Mouse (Mus musculus): ENCODE measurements at regions not wholly inside any gene's neighbourhood (a gene's known extent, or its start where the extent isn't known, plus 50 kb on each side); places are given as distances from the start of the nearest gene placed in this dataset.

DNA sequence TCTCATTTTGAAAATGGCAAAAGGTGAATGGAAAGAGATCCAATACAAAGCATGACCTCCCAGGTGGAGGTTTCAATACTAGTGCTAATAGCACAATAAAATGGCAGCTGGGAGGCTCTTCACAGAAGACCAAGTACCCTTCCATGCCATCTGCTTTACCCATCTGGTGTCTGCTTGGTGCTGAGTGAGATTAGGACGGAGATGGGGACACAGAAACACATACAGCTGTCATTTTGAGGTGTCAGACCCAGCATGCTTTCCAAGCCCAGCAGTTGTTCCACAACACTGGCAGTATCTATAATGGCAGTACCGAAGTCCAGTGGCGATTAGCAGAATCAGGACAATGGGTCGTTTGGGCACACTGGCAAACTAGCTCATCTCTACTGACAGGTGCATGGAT is 118.9 kb upstream of the 1700064H15Rik start:
- DNase-seq (ENCODE audit: low spot score in 2 of 2): no peak

DNA sequence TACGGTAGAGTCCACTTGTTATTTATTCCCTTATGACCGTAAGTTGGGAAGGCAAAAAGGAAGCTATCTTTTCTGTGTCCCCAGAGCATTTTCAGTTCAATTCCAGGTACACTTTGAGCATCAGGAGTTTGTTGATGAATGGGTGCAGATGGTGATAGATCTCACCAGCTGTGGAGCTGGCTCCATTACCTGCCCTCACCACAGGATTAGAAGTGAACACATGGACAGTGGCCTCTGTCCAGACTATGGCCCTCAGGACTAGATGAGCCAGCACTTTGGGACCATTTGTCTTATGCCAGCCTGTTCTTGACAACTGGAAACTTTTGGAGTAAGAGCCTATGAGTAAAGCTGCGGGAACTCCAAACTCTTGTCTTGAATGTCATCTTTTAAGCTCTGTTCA is 123.5 kb upstream of the 1700064H15Rik start:
- DNase-seq (ENCODE audit: low spot score in 2 of 2): no peak

DNA sequence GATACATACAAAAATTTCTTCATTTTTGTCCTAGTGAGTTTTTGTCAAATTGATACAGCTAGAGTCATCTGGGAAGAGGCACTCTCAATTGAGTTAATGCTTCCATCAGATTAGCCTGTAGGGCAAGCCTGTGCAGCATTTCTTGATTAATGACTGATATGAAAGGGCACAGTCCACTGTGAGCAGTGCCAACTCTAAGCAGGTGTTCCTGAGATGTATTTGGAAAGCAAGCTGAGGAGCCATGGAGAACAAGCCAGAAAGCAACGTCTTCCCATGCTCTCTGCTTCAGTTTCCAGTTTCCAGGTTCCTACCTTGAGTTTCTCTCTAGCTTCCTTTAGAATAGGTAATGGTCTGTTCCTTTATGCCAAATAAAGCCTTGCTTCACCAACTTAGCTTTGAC is 125.5 kb upstream of the 1700064H15Rik start:
- no peak for DNase-seq (ENCODE audit: low spot score in 2 of 2)

DNA sequence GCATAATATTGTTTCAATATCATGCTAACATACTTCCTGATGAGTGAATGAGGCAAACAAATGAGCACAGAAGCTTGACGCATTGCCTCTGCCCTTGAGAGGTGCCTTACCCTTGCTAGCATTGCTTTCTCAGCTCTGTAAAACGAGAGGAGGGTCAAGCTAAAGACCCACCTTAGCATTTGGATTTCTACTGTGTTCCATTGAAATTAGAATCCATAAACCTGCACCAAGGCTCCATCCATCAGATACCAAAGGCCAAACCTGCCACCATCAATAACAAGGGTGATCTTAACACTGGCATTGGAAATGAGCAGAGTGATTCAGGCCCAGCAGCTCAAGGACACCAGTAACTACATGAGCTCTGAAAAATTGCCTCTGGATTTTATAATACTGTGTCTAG is 126.2 kb upstream of the 1700064H15Rik start:
- DNase-seq (ENCODE audit: low spot score in 2 of 2): no peak

GRCm38 (mm10) chr3:19755136-19755535 is 126.7 kb upstream of the 1700064H15Rik start:
- no peak for DNase-seq (ENCODE audit: low spot score in 2 of 2)

GRCm38 (mm10) chr3:19798543-19799106 is 158.2 kb upstream of the Cp start:
- DNase-seq (ENCODE audit: low spot score in 2 of 2): no peak

- no peak for DNase-seq (ENCODE audit: low spot score in 2 of 2)
Measured at GRCm38 (mm10) chr3:19810034-19810433, 146.8 kb upstream of the Cp start.

- no peak for DNase-seq (ENCODE audit: low spot score in 2 of 2)
Measured at GRCm38 (mm10) chr3:19824904-19825303, 131.9 kb upstream of the Cp start.

GRCm38 (mm10) chr3:19828518-19829246 is 128.2 kb upstream of the Cp start:
- DNase-seq (ENCODE audit: low spot score in 2 of 2): no peak

DNA sequence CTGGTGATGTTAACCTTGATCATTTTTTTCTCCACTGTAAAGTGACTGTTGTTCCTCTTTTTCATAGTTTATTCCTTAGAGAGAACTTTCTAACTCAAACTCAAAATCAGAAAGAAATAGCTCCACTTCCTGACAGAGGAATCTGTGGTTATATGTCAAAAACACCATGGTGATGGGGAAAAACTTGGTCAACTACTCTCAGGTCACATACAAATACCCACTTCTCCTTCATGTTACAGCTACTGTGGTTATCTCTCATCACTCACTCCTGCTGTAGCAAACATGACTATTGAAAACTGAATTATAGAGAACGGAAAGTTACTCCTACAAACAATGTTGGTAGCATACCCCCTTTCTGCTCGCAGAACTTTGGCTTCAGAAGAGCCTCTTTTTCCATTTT is 127.1 kb upstream of the Cp start:
- DNase-seq (ENCODE audit: low spot score in 2 of 2): no peak

- no peak for DNase-seq (ENCODE audit: low spot score in 2 of 2)
Measured at GRCm38 (mm10) chr3:19848031-19848735, 108.7 kb upstream of the Cp start.

- no peak for DNase-seq (ENCODE audit: low spot score in 2 of 2)
Measured at GRCm38 (mm10) chr3:19848736-19849269, 108.1 kb upstream of the Cp start.

DNA sequence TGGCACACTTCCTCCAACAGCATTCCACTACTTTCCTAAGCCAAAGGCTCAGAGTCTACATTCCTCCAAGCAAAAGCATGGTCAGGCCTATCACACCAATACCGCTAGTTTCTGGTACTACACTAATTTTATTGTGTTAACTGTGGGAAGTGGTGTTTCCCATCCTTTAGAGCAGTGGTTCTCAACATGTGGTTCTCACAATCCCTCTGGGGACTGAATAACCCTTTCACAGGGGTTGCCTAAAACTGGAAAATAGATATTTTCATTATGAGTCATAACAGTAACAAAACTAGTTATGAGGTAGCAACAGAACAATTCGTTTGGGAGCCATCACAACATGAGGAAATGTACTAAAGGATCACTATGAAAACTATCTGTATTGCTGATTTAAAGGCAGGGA is 74.2 kb upstream of the Cp start:
- no peak for DNase-seq (ENCODE audit: low spot score in 2 of 2)

DNA sequence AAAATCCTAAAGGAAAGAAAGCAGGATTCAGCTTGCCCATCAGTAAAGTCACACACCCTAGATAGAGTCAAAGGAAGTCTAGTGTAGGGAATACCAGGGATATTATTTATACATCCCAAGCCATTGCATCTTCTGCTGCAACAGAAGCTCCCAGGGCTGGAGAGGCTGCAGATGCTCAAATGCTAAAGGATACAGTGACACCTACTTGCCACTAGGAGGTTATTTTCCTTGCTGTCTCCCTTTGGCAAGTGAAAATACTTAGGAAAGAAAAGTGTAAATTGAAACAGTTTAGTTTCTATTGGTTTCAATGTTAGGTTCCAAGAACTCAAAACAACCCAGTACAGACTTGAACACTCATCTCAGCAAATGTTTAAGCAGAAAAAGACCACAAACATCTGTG is 68.4 kb upstream of the Cp start:
- DNase-seq (ENCODE audit: low spot score in 2 of 2): no peak

DNA sequence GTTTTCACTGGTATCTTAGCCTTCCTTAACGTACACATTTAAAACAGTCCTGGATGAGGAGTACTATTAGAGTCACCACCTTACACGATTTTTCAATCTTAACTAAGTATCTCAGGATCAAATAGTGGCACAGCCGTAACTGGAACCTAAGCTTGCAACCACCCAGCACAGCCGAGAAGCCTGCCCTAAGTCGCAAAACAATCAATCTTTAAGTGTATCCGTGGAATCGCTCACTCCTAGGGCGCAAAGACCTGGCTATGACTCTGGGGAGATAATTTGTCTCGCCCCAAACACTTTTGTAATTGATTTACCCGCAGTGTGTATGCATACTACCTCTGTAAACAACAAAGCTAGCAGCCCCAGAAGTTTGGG is 62.6 kb upstream of the Cp start:
- no peak for DNase-seq (ENCODE audit: low spot score in 2 of 2)

DNA sequence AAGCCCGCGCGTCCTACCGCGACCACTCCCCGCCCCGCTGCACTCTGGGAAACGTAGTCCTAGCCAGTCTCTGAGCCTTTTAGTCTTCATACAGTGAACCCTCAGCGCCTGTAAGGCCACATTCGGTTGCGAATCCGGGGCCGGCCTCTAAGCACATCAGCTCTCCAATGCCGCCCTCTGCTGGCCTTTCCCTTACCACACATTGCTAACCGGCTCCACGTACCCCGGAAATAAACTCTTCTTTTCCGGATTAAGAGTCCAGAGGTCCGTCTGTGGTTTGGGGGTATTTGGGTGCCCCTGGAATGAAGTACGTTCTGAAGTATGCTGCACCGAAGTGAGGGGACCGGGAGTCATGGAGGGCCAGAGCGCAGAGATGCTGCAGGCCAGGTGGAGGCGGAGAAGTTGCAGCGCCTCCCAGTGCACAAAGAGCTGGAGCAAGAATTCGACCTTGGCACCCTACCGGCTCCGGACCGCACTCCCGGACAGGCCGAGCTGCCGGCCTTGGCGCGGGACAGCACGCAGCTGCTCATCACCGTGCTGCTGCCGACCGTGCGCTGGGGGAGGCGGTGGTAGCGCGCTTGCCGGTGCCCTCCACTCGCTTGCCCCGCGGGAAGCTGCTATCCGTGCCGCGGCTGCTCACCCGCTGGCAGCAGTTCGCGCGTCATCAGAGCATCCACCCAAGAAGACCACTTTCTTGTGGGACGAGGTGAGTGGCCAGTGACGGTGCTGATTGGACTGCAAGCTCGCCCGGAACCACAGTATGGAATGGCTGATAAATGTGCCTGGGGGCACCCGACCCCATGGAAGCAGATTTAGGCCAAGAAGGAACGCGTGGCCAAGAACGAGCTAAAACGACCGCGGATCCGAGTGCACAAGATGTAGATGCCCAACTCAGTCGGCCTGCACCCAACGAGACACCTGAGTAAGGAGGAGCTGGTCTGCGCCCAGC is 62.0 kb upstream of the Cp start:
- DNase-seq (ENCODE audit: low spot score in 2 of 2): peak; percentile 81 to 93

GRCm38 (mm10) chr3:19895755-19896154 is 61.1 kb upstream of the Cp start:
- DNase-seq (ENCODE audit: low spot score in 2 of 2): no peak

DNA sequence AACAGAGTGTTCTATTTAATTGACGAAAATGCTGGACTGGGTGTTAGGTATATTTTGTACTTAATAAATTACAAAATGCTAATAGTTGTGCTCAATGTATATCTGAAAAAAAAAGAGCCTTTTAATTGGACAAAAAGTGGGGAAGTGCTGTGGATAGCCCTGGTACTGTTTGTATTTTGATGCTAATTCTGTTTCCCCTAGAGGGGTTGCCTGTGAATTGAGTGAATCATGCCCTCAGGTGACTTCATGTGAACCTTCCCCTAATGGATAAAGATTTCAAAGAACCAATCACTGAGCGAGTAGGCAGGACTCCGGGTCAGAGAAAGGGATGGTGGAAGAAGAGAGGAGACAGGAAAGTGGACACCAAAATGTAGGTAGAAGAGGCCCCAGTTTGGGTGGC is 59.7 kb upstream of the Cp start:
- no peak for DNase-seq (ENCODE audit: low spot score in 2 of 2)

- DNase-seq (ENCODE audit: low spot score in 2 of 2): no peak
Measured at GRCm38 (mm10) chr3:19902226-19902625, 54.6 kb upstream of the Cp start.

DNA sequence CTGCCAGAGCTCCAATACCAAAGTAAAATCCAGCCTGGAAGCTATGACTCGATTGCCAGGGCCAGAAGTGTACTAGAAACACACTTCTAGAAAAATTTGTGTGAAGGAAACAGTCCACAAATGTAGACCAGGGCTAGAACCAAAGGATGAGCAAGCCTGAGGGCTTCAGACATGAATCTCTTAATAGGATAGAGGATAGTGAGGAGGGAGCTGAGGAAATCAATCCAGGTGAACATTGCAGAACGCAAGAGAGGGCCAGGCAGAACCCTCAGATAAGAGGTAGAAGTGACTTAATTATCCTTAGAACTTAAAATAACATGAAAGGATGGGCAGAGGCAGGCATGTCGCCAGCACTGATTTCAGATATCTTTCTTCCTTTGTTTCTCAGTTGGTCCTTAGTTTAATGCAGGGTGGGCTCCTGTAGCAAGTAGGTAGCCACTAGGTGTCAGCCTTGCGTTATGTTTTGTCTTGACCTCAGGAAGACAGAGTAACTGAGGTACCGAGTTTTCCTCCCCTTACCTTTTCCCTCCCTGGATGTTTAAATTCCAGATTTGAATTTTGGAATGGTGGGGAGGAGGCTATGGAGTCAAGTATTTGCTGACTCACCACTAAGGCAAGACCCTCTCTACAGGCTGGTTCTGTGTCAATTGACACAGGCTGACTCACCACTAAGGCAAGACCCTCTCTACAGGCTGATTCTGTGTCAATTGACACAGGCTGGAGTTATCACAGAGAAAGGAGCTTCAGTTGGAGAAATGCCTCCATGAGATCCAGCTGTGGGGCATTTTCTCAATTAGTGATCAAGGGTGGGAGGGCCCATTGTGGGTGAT is 52.2 kb upstream of the Cp start:
- DNase-seq (ENCODE audit: low spot score in 2 of 2): peak in 1 of 2 experiments; percentile 46
